Mouse (Mus musculus) right cerebral cortex, postnatal 10 days (tissue): ENCODE measurements around the gene Cgas.
"Not testable (repeated sequence)": the region's sequence is repeated elsewhere in the genome, so short reads cannot be mapped to it uniquely, and the experiment has no call there.

Experiments
- DNase-seq, 2 experiments: peaks; one replicate each; pipeline ENCODE4 v3.0.0; 2021; ENCODE audit warnings: low spot score in 2 of 2

The Cgas gene

GRCm38 (mm10) chr9:78442579-78443392 lies at the start of gene Cgas:
Cgas (minus strand) TSS chr9:78443237.
- DNase-seq = peak; percentile 51 to 59

DNA sequence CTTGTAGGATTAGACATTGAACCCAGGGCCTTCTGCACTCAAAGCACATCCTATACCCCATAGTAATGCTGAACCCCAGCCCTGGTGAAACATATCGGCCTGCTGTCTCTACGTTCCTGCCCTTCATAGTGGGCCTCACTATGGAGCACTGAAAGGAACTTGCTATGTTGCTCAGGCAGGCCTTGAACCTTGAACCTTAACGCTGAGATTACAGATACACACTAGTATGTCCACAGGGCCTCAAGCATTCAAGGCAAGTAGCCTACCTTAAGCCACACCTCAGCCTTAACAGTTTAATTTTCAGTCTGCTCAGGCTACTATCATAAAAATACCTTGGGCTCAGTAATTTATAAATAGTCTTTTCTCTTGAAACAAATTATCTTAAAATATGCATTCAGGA lies 49.2 kb upstream of the Cgas start:
- DNase-seq = no peak

GRCm38 (mm10) chr9:78491169-78491568 lies 48.1 kb upstream of the Cgas start:
- DNase-seq = no peak

- peak; percentile 43 to 64 for DNase-seq
Measured at GRCm38 (mm10) chr9:78488890-78489420, 45.9 kb upstream of the Cgas start, which contains the start of gene Eef1a1. Eef1a1 (minus strand) TSS chr9:78489151.

- not testable (repeated sequence) for DNase-seq
Measured at GRCm38 (mm10) chr9:78488021-78488420, 45.0 kb upstream of the Cgas start.

- DNase-seq = no peak
Measured at GRCm38 (mm10) chr9:78484660-78485059, 41.6 kb upstream of the Cgas start.

GRCm38 (mm10) chr9:78482386-78482785 lies 39.3 kb upstream of the Cgas start:
- no peak for DNase-seq

DNA sequence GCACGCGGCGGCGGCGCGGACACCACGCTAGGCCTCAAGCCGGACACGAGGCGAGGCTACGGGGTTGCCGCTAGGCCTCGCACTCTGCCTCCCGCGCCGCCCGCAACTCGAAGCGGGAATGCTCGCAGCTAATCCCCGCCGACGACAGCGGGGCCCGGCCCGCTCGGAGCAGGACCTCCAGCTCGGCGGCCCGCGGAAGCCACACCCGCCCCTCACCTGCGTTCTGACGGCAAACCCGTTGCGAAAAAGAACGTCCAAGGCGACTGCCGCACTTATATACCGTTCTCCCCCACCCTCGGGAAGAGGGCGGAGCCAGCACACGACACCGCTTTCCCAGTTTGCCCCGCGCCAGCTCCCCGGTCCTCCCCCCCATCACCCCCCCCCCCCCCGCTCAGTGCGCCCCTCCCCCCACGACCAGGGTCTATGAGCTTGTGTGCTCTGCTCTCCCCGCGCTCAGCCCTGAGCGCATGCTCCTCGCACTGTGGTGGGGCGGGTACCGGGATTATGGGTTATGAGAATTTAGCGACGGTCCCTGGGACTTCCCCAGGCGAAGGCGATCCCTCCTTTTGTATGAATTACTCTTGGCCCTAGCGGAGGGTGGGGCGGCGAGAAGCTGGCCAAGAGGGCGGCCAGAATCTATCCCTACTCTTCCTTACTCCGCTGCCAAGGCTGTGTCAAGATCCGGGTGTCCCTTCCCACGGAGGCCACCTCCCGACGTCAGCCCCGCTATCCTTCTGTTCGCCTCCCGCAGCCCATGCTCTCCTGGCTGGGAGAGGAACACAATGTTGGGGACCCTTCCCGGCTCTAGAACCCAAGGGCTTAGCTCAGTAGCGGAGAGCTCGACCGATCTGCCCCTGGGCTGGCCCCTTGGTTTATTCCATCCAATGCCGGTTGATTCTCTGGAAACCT lies 38.6 kb upstream of the Cgas start:
- peak; percentile 97 to 98 for DNase-seq

DNA sequence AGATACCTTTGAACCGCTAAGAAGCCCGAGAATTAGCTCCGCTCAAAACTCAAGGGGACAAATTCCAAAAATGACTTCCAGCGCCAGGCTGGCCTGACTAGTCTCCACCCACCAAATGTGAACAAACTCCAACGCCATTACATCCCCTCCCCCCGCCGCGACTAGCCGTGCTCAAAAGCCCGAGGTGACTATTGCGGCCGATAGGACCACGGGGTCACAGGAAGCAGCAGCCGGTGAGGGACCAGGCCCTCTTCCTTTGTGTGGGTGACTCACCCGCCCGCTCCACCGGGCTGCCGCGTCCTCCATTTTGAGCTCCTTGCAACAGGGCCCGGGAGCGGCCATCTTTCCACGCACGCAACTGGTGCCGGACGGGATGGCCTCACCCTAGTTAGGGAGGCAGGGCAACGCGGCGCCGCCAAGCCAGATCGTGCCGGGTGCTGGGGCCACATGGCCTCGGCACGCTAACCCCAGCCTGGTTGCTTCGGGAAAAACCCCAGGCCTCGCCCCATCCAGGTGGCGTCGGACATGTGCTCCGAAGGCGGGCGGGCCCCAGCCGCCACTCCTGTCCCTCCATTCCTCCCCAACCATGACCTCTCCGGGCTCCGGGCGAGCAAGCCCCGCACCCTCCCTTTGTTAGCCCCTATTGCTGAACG lies 37.8 kb upstream of the Cgas start:
- peak; percentile 85 to 88 for DNase-seq

DNA sequence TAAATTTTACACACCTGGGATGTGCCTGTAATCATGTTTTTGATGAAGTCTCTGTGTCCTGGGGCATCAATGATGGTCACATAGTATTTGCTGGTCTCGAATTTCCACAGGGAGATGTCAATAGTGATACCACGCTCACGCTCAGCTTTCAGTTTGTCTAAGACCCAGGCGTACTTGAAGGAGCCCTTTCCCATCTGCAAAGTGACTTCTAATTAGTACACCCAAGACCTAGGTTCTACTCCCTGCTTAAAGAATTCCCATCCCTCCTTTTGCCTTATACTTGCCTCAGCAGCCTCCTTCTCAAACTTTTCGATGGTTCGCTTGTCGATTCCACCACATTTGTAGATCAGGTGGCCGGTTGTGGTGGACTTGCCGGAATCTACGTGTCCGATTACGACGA lies 37.2 kb upstream of the Cgas start:
- DNase-seq = not testable (repeated sequence)

- not testable (repeated sequence) for DNase-seq
Measured at GRCm38 (mm10) chr9:78479308-78479707, 36.3 kb upstream of the Cgas start.

DNA sequence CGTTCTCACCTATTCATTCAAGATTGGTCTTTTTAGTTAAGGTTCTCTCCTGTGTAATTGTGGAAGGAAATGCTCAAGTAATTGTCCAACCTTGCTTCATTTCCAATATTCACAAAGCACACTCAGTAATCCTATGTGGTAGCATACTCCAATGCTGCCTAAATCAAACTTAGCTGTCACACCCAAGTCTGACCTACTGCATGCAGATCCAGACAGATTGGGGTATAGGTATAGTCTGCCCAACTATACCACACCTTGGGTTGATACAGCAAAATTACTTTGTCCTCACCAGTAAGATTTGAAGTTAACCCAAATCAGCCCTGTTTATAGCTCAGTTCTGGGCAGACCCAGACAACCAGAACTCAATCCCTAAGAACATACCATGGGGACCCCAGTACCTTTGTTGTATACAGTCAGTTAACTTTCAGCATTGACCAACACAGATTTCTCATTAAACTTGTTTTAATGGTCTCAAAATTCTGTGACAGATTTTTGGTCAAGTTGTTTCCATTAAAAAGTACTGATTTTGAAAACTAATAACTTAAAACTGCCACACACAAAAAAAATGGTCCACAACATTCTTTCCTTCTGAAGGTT lies 35.1 kb upstream of the Cgas start:
- not testable (repeated sequence) for DNase-seq

GRCm38 (mm10) chr9:78477021-78477551 lies 34.0 kb upstream of the Cgas start:
- no peak for DNase-seq

DNA sequence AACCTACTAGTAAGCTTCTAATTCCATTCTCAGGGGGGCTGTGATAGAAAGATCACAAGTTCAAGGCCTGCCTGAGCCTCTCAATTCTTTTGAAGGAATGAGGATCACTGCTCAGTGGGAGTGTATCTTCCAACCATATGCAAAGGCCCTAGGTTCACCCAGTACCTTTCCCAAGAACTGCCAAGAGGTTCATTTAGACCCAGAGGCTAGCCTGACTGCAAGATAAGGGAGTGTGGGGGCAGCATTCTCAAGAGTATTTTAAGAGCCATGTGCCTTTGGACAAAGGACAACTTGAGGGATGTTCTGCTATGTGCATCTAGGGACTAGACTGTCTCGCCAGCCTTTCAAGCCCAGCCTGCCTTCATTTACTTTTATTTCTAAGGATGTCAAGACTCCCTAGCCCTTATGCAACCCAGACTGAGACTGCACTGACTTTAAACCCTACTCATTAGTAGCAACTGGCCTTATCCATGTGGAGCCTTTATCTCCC lies 33.5 kb upstream of the Cgas start:
- no peak for DNase-seq

- no peak for DNase-seq
Measured at GRCm38 (mm10) chr9:78475873-78476272, 32.8 kb upstream of the Cgas start.

- DNase-seq = no peak
Measured at GRCm38 (mm10) chr9:78475383-78475780, 32.3 kb upstream of the Cgas start.

- no peak for DNase-seq
Measured at GRCm38 (mm10) chr9:78474771-78475382, 31.8 kb upstream of the Cgas start.

GRCm38 (mm10) chr9:78474270-78474669 lies 31.2 kb upstream of the Cgas start:
- no peak for DNase-seq

DNA sequence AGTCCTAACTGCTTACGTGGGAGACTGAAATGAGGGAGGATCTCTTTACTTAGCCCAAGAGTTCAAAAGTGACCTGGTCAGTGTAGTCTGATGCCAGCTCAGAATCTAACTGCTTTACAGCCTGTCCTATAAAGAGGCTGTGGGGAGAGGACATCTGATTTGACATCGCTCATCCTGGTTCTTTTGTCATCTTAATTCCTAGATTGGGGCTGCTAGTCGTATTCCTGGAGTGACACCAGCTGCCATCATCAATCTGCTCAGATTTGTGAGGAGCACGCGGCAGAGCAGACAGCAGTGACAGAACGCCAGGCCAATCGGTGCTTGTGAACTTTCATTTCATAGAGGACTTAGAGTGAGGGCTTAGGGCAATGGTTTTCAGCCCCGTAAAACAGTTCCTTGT lies 30.6 kb upstream of the Cgas start:
- no peak for DNase-seq

DNA sequence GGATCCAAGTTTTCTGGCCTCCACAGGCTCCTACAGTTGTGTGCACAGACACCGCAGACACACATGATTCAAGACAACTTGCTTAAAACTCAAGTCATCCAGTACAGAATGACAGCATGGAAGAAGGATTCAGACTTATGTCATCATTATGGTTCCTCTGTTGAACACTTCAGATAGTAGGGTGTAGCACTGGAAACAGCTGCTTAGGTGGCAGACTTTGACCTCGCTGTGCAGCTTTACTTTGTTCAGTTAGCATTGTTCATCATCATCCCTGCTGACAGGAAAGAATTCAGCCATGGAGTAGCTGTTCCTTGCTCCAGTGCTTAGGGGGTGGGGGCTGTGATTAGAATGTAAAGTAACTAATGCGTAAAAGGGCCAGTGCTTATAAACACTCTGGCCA lies 22.7 kb upstream of the Cgas start:
- DNase-seq = no peak

GRCm38 (mm10) chr9:78463337-78463736 lies 20.3 kb upstream of the Cgas start:
- no peak for DNase-seq
